Mouse (Mus musculus) stomach, embryonic 16.5 days (tissue): ENCODE data around the gene Slc30a1. TPM values are rescaled to one million over a fixed set of nuclear protein-coding genes. Genes with fewer than 3 reads are reported as not detected.
A peak's percentile ranks its signal among the peaks of the same experiment; 100 is the strongest.

Experiments used
- ATAC-seq: fragments of 200-750 bp; cut with Nextera tagmentation; 2 replicates; pipeline ENCODE4 v1.8.0; 2017; ENCODE audit warnings: moderate number of reproducible peaks, moderate TSS enrichment; ENCODE audit not compliant: insufficient read depth, low FRiP score
- H3K27ac ChIP-seq: fragments of 300-500 bp; sonication (generic); 2 replicates; pipeline ENCODE4 v1.5.1; 2014; ENCODE audit warnings: low read length
- H3K27me3 ChIP-seq: fragments of 300-500 bp; sonication (generic); 2 replicates; pipeline ENCODE4 v1.6.1; 2014; ENCODE audit warnings: low read length, control low read depth, mixed read lengths; ENCODE audit not compliant: control insufficient read depth, insufficient read depth
- H3K36me3 ChIP-seq: fragments of 300-500 bp; sonication (generic); 2 replicates; pipeline ENCODE4 v1.6.1; 2014; ENCODE audit warnings: low read length; ENCODE audit not compliant: control insufficient read depth, insufficient read depth
- H3K4me1 ChIP-seq: fragments of 300-500 bp; sonication (generic); 2 replicates; pipeline ENCODE4 v1.6.1; 2014; ENCODE audit warnings: low read length, control low read depth, mixed read lengths; ENCODE audit not compliant: control insufficient read depth, insufficient read depth
- H3K4me2 ChIP-seq: fragments of 300-500 bp; sonication (generic); 2 replicates; pipeline ENCODE4 v1.6.1; 2014; ENCODE audit warnings: low read depth, low read length, mixed read lengths
- H3K4me3 ChIP-seq: fragments of 300-500 bp; sonication (generic); replicated peaks from 2 replicates; pipeline ENCODE4 v1.5.1; 2014; ENCODE audit warnings: mild to moderate bottlenecking, low read length
- H3K9ac ChIP-seq: fragments of 300-500 bp; sonication (generic); 2 replicates; pipeline ENCODE4 v1.6.1; 2014; ENCODE audit warnings: low read length
- H3K9me3 ChIP-seq: fragments of 300-500 bp; sonication (generic); replicated peaks from 2 replicates; pipeline ENCODE4 v1.6.1; 2016; ENCODE audit warnings: low read length, control low read depth; ENCODE audit not compliant: control insufficient read depth
- WGBS: fragments of 180-500 bp; shearing (Covaris S2); extraction: QIAGEN DNeasy Blood & Tissue Kit; methylation state at CpG from one replicate; pipeline ENCODE4 v1.1.7; 2014; 5-methylcytosine and 5-hydroxymethylcytosine counted together
- polyA plus RNA-seq: library from polyadenylated mRNA; unstranded; fragments of >200 nt; fragmentation: Nextera tagmentation; extraction: Ambion mirVana; gene quantifications from 2 replicates; pipeline ENCODE4 v1.2.1, GENCODE M21; 2015

Gene Slc30a1
- polyA plus RNA-seq, 1 experiment from 2014 or later = 1.6 TPM

DNA sequence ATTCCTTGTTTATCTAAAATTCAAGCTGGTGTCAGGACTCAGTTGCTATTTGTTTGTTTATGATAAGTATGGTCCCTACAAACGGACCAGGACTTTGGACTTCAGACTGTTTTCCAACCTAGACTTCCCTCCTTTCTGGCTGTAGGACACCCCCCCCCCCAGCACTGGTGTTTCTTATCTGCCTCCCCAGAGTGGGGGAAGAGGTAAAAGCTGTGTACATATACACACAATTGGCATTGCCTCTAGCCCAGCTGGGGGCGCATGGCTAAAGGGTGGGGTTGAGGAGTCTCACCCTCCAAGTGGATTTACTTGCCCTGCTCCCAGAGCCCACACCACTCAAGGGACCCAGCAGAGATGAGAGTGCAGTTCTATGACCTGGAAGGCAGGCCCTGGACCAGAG is 40.3 kb downstream of the Slc30a1 start:
- no peaks in the 10 kb centered on the region for H3K9me3 ChIP-seq
- H3K4me3 ChIP-seq = no peak overlapping the region
- no peak overlapping the region for H3K4me2 ChIP-seq
- H3K27me3 ChIP-seq = no peaks in the 10 kb centered on the region
- ATAC-seq = peak; percentile 73; the same call in 1 of the 2 replicates
- H3K9ac ChIP-seq = no peak overlapping the region
- no peaks in the 10 kb centered on the region for H3K4me1 ChIP-seq
- H3K36me3 ChIP-seq = no peaks in the 10 kb centered on the region
- 46% methylated on average over 2 of the region's 2 CpGs for WGBS
- 0 out of 2 replicates have a peak overlapping the region, but pooled peaks have one; percentile 8 for H3K27ac ChIP-seq

DNA sequence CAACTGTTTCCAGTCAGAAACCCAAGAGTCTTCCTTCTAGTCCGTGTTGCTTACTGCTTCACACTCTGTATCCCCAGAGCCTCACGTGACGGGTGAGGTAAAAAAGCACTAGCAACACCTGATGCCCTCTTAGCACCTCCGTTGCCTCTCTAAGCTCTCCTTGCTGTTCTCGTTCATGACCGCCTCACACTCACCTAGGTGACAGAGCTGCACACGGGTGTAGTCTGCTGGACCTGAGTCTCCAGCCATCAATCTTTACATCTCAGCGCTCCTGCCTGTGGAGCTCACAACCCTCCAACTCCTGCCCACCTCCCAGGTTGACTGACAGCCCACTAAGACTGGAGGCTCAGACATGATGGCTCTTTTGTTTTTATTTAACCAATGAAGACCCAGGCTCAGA is 41.2 kb downstream of the Slc30a1 start:
- no peak overlapping the region for H3K4me3 ChIP-seq
- H3K9me3 ChIP-seq = no peaks in the 10 kb centered on the region
- no peaks in the 10 kb centered on the region for H3K27me3 ChIP-seq
- no peaks in the 10 kb centered on the region for H3K36me3 ChIP-seq
- no peaks in the 10 kb centered on the region for H3K4me1 ChIP-seq
- WGBS = 67% methylated on average over 8 of the region's 8 CpGs
- no peak overlapping the region for H3K4me2 ChIP-seq
- H3K27ac ChIP-seq = no peak overlapping the region
- no peak for ATAC-seq
- no peak overlapping the region for H3K9ac ChIP-seq

GRCm38 (mm10) chr1:191948600-191948999 is 42.0 kb downstream of the Slc30a1 start:
- no peak overlapping the region for H3K4me2 ChIP-seq
- no peaks in the 10 kb centered on the region for H3K27me3 ChIP-seq
- H3K4me3 ChIP-seq = no peak overlapping the region
- H3K36me3 ChIP-seq = no peaks in the 10 kb centered on the region
- H3K4me1 ChIP-seq = no peaks in the 10 kb centered on the region
- no peak overlapping the region for H3K9ac ChIP-seq
- no peak overlapping the region for H3K27ac ChIP-seq
- 86% methylated on average over 8 of the region's 8 CpGs for WGBS
- no peaks in the 10 kb centered on the region for H3K9me3 ChIP-seq
- ATAC-seq = no peak

DNA sequence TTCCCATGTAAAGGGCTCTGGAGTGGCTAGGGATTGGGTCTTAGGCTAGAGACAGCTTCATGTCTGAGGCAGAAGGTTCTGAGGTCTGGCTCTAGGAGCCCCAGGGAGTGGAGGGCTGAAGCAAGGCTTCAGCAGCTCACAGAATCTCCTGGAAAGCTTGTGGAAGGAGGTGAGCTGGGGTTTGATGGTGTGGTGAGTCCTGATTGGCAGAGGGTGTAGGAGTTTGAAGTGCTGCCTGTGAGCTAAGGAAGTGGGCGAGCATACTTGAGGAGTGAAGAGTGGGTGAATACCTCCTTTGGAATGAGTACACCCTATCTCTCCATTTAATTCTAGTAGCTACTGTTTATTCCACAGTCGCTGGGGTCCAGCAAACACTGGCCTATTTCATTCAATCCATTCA is 44.0 kb downstream of the Slc30a1 start:
- Histone ChIP-seq H3K27ac (no peak overlapping the region), H3K9me3 (no peaks in the 10 kb centered on the region), H3K4me2 (no peak overlapping the region), H3K36me3 (no peaks in the 10 kb centered on the region), H3K27me3 (no peaks in the 10 kb centered on the region), H3K4me1 (no peaks in the 10 kb centered on the region), H3K4me3 (no peak overlapping the region), H3K9ac (no peak overlapping the region)
- ATAC-seq = no peak
- WGBS = 75% methylated on average over 2 of the region's 2 CpGs

GRCm38 (mm10) chr1:191952733-191953335 is 46.3 kb downstream of the Slc30a1 start:
- WGBS = 82% methylated on average over 11 of the region's 11 CpGs
- no peak for ATAC-seq
- H3K9ac ChIP-seq = no peak overlapping the region

GRCm38 (mm10) chr1:191955101-191955500 is 48.5 kb downstream of the Slc30a1 start:
- H3K9ac ChIP-seq = no peak overlapping the region
- H3K27ac ChIP-seq = peak overlapping the region; percentile 69
- H3K36me3 ChIP-seq = no peaks in the 10 kb centered on the region
- no peak overlapping the region for H3K4me2 ChIP-seq
- WGBS = 62% methylated on average over 3 of the region's 3 CpGs
- no peaks in the 10 kb centered on the region for H3K9me3 ChIP-seq
- no peaks in the 10 kb centered on the region for H3K4me1 ChIP-seq
- no peak overlapping the region for H3K4me3 ChIP-seq
- peak; percentile 58; the same call in 1 of the 2 replicates for ATAC-seq
- H3K27me3 ChIP-seq = no peaks in the 10 kb centered on the region

More at GRCm38 (mm10) chr1:191952733-191953335, 46.3 kb downstream of the Slc30a1 start:
- Histone ChIP-seq H3K27me3 (no peaks in the 10 kb centered on the region), H3K36me3 (no peaks in the 10 kb centered on the region), H3K9me3 (no peaks in the 10 kb centered on the region), H3K27ac (no peak overlapping the region), H3K4me3 (no peak overlapping the region), H3K4me2 (no peak overlapping the region), H3K4me1 (no peaks in the 10 kb centered on the region)

GRCm38 (mm10) chr1:191956261-191956660 is 49.7 kb downstream of the Slc30a1 start:
- peak; percentile 52; the same call in 1 of the 2 replicates for ATAC-seq
- Histone ChIP-seq H3K9ac (no peak overlapping the region), H3K9me3 (no peaks in the 10 kb centered on the region), H3K4me1 (no peaks in the 10 kb centered on the region), H3K27me3 (no peaks in the 10 kb centered on the region), H3K27ac (peak overlapping the region; percentile 69), H3K4me3 (no peak overlapping the region), H3K4me2 (0 out of 2 replicates have a peak overlapping the region, but pooled peaks have one; percentile 6), H3K36me3 (no peaks in the 10 kb centered on the region)
- 78% methylated on average over 3 of the region's 3 CpGs for WGBS

- Histone ChIP-seq H3K9ac (no peak overlapping the region), H3K36me3 (no peaks in the 10 kb centered on the region), H3K4me1 (no peaks in the 10 kb centered on the region), H3K9me3 (no peaks in the 10 kb centered on the region), H3K27ac (peak overlapping the region; percentile 43; the same call in 1 of the 2 replicates), H3K4me3 (no peak overlapping the region), H3K27me3 (no peaks in the 10 kb centered on the region), H3K4me2 (0 out of 2 replicates have a peak overlapping the region, but pooled peaks have one; percentile 6)
- no peak for ATAC-seq
- 79% methylated on average over 2 of the region's 2 CpGs for WGBS
These were observed 50.3 kb downstream of the Slc30a1 start for GRCm38 (mm10) chr1:191956871-191957270.

- no peaks in the 10 kb centered on the region for H3K9me3 ChIP-seq
- WGBS = 88% methylated on average over 3 of the region's 3 CpGs
- no peak for ATAC-seq
- H3K9ac ChIP-seq = no peak overlapping the region
- H3K4me1 ChIP-seq = no peaks in the 10 kb centered on the region
- no peaks in the 10 kb centered on the region for H3K27me3 ChIP-seq
- H3K27ac ChIP-seq = no peak overlapping the region
- H3K36me3 ChIP-seq = no peaks in the 10 kb centered on the region
- H3K4me3 ChIP-seq = no peak overlapping the region
- H3K4me2 ChIP-seq = no peak overlapping the region
These were observed 50.8 kb downstream of the Slc30a1 start for GRCm38 (mm10) chr1:191957321-191957720.
